Mouse (Mus musculus) frontal cortex, postnatal 14 days (tissue): ENCODE data around the gene Gm42957.
"Not testable (repeated sequence)": the region's sequence is repeated elsewhere in the genome, so short reads cannot be mapped to it uniquely, and the experiment has no call there.

ENCODE experiments used
- DNase-seq, 2 experiments: peaks; one replicate each; pipeline ENCODE4 v3.0.0; 2022; ENCODE audit warnings: low spot score in 2 of 2

Gene Gm42957

GRCm38 (mm10) chr3:96617941-96618340, 17.3 kb upstream of the Gm42957 start:
- DNase-seq: no peak

- no peak for DNase-seq
These were observed 12.1 kb upstream of the Gm42957 start for GRCm38 (mm10) chr3:96623201-96623600.

GRCm38 (mm10) chr3:96629729-96630600, 5.3 kb upstream of the Gm42957 start, which contains the start of gene Rbm8a:
Rbm8a (plus strand) TSS chr3:96629933.
- peak; percentile 95 for DNase-seq

GRCm38 (mm10) chr3:96632058-96632457, 3.2 kb upstream of the Gm42957 start:
- no peak for DNase-seq

GRCm38 (mm10) chr3:96634015-96634414, 1.3 kb upstream of the Gm42957 start:
- DNase-seq: no peak

- DNase-seq: no peak
These were observed 632 bp downstream of the Gm42957 start for GRCm38 (mm10) chr3:96635906-96636305.

- no peak for DNase-seq
These were observed 1.2 kb downstream of the Gm42957 start for GRCm38 (mm10) chr3:96636448-96636847.

- DNase-seq: no peak
These were observed 3.9 kb downstream of the Gm42957 start for GRCm38 (mm10) chr3:96639219-96639618.

GRCm38 (mm10) chr3:96645018-96645649, 9.9 kb downstream of the Gm42957 start, which contains the start of gene Itga10:
Itga10 (plus strand) TSS chr3:96645584.
- DNase-seq: no peak

- DNase-seq: no peak
These were observed 12.1 kb downstream of the Gm42957 start for GRCm38 (mm10) chr3:96647365-96647764.

- DNase-seq: no peak
These were observed 25.6 kb downstream of the Gm42957 start for GRCm38 (mm10) chr3:96660901-96661300.

- DNase-seq: no peak
These were observed 27.6 kb downstream of the Gm42957 start for GRCm38 (mm10) chr3:96662731-96663316.

GRCm38 (mm10) chr3:96663432-96664239, 28.4 kb downstream of the Gm42957 start:
- DNase-seq: peak; percentile 68 to 90

- DNase-seq: not testable (repeated sequence)
These were observed 30.6 kb downstream of the Gm42957 start for GRCm38 (mm10) chr3:96665732-96666363.

GRCm38 (mm10) chr3:96666916-96667315, 31.6 kb downstream of the Gm42957 start:
- DNase-seq: no peak

GRCm38 (mm10) chr3:96667316-96667715, 32.0 kb downstream of the Gm42957 start:
- no peak for DNase-seq

GRCm38 (mm10) chr3:96668424-96669067, 33.3 kb downstream of the Gm42957 start:
- DNase-seq: no peak

GRCm38 (mm10) chr3:96669727-96670468, 34.6 kb downstream of the Gm42957 start, which contains the start of gene Ankrd35:
Ankrd35 (plus strand) TSS chr3:96670131.
- DNase-seq: peak; percentile 54 to 56

GRCm38 (mm10) chr3:96671519-96671918, 36.2 kb downstream of the Gm42957 start:
- DNase-seq: no peak

- DNase-seq: no peak
These were observed 38.2 kb downstream of the Gm42957 start for GRCm38 (mm10) chr3:96673514-96673913.
